ENCODE assay signal across 15 mouse cellular contexts in genomic region chr9:26947790-26948189, GRCm38 (mm10).
DNase-seq lines count a peak whose midpoint lies in the region.
"Had no signal": no experiment of that assay in that cellular context is flagged by ENCODE, and none has a peak within 500 bp of the region (broad histone marks: within the 10 kb centered on the region; RNA-seq: fewer than 3 reads in every experiment).

No protein-coding gene starts in this region.

- DNase-seq in ES-CJ7 (ENCODE audit: low read depth, low spot score) (peak; percentile 81), R1 (ENCODE audit: low read depth, low spot score) (peak; percentile 92), ZHBTc4 (ENCODE audit: low read depth, low spot score) (peak; percentile 84)
- DNase-seq in kidney, adult 8-10 months = no peak
- no peak for DNase-seq in embryo, embryonic 10.5 days (ENCODE audit: low spot score)
- no peak for DNase-seq in Muller cell, postnatal 12 days (ENCODE audit: inconsistent ontology term)
- DNase-seq: adrenal gland, adult 8-10 months; adrenal gland, postnatal 14 days; adrenal gland, postnatal 36 days; cerebellum, adult 11-12 months; cerebellum, adult 2 months; cerebellum, adult 9-10 months; cerebellum, postnatal 10 days; cerebellum, postnatal 25 days; forebrain, postnatal 0 days had no signal

Comparison
In these comparisons a context has a peak if more than half of its experiments do, and no peak if none do; other contexts are left out.
1. DNase-seq: peak in ES-CJ7 (single experiment), R1 (single experiment) and ZHBTc4 (single experiment); none in kidney, adult 8-10 months (0 of 2), embryo, embryonic 10.5 days (single experiment) and Muller cell, postnatal 12 days (single experiment).